Mouse (Mus musculus) heart, embryonic 14.5 days (tissue): ENCODE measurements around the gene Mgat4d. TPM values are rescaled to one million over a fixed set of nuclear protein-coding genes. Genes with fewer than 3 reads are reported as not detected.

Source experiments
- ATAC-seq: fragments of 200-750 bp; cut with Nextera tagmentation; 2 replicates; pipeline ENCODE4 v1.8.0; 2017; ENCODE audit warnings: low read depth, moderate TSS enrichment; ENCODE audit not compliant: insufficient number of reproducible peaks, insufficient read depth, low FRiP score
- H3K27ac ChIP-seq, 2 experiments: fragments of 200-500 bp in 1 of 2; fragments of 300-500 bp in 1 of 2; sonication (generic) in 1 of 2; replicated peaks in 1 of 2; 2 replicates each; pipeline ENCODE4 v1.5.1; 2012 to 2014; ENCODE audit warnings: low read depth in 2 of 2, low read length in 2 of 2, control low read depth in 1 of 2, mild to moderate bottlenecking in 1 of 2, mixed read lengths in 1 of 2; ENCODE audit not compliant: control insufficient read depth in 1 of 2, insufficient read depth in 1 of 2
- H3K27me3 ChIP-seq: fragments of 300-500 bp; sonication (generic); 2 replicates; pipeline ENCODE4 v1.6.1; 2014; ENCODE audit warnings: mild to moderate bottlenecking, low read length, control low read depth; ENCODE audit not compliant: control insufficient read depth, insufficient read depth
- H3K36me3 ChIP-seq: fragments of 300-500 bp; sonication (generic); 2 replicates; pipeline ENCODE4 v1.6.1; 2014; ENCODE audit warnings: mild to moderate bottlenecking, control low read depth, low read length, mixed read lengths; ENCODE audit not compliant: control insufficient read depth, insufficient read depth
- H3K4me1 ChIP-seq, 2 experiments: fragments of 200-500 bp in 1 of 2; fragments of 300-500 bp in 1 of 2; sonication (generic) in 1 of 2; 2 replicates each; pipeline ENCODE4 v1.6.1; 2012 to 2014; ENCODE audit warnings: low read length in 2 of 2, control low read depth in 1 of 2, mixed read lengths in 1 of 2; ENCODE audit not compliant: control insufficient read depth in 2 of 2, insufficient read depth in 2 of 2
- H3K4me2 ChIP-seq: fragments of 300-500 bp; sonication (generic); 2 replicates; pipeline ENCODE4 v1.6.1; 2014; ENCODE audit warnings: mild to moderate bottlenecking, low read length
- H3K4me3 ChIP-seq, 2 experiments: fragments of 200-500 bp in 1 of 2; fragments of 300-500 bp in 1 of 2; sonication (generic) in 1 of 2; 2 replicates each; pipeline ENCODE4 v1.5.1; 2012 to 2014; ENCODE audit warnings: low read length in 2 of 2, mild to moderate bottlenecking in 2 of 2, control low read depth in 1 of 2, low read depth in 1 of 2, moderate library complexity in 1 of 2; ENCODE audit not compliant: control insufficient read depth in 1 of 2, insufficient read depth in 1 of 2
- H3K9ac ChIP-seq: fragments of 300-500 bp; sonication (generic); 2 replicates; pipeline ENCODE4 v1.6.1; 2014; ENCODE audit warnings: mild to moderate bottlenecking, low read length
- H3K9me3 ChIP-seq: fragments of 300-500 bp; sonication (generic); 2 replicates; pipeline ENCODE4 v1.6.1; 2016; ENCODE audit warnings: low read length, control low read depth; ENCODE audit not compliant: control insufficient read depth
- WGBS: fragments of 180-500 bp; shearing (Covaris S2); extraction: QIAGEN DNeasy Blood & Tissue Kit; methylation state at CpG from one replicate; pipeline ENCODE4 v1.1.7; 2014; 5-methylcytosine and 5-hydroxymethylcytosine counted together
- polyA plus RNA-seq: library from polyadenylated mRNA; unstranded; fragments of >200 nt; fragmentation: Nextera tagmentation; extraction: Ambion mirVana; gene quantifications from 2 replicates; pipeline ENCODE4 v1.2.1, GENCODE M21; 2014

The Mgat4d gene
- polyA plus RNA-seq, 1 experiment from 2014 or later: not detected

- no peak for ATAC-seq
- WGBS: 7% methylated on average over 14 of the region's 14 CpGs
- H3K27me3 ChIP-seq: peaks cover 47% of the 10 kb centered on the region
- H3K9ac ChIP-seq: peak overlapping the region; percentile 21; the same call in 1 of the 2 replicates
- H3K27ac ChIP-seq: no peak overlapping the region
- 0 out of 4 replicates have a peak, but pooled peaks cover 0 to 4% of the 10 kb centered on the region in 2 experiments for H3K4me1 ChIP-seq
- H3K4me3 ChIP-seq: peak overlapping the region; percentile 37 to 38
- H3K36me3 ChIP-seq: no peaks in the 10 kb centered on the region
- no peaks in the 10 kb centered on the region for H3K9me3 ChIP-seq
- peak overlapping the region; percentile 67 for H3K4me2 ChIP-seq
Measured at GRCm38 (mm10) chr8:83390006-83390701, 41.9 kb downstream of the Mgat4d start.

- H3K9me3 ChIP-seq: no peaks in the 10 kb centered on the region
- no peak overlapping the region for H3K27ac ChIP-seq
- 0 out of 4 replicates have a peak, but pooled peaks cover 0 to 4% of the 10 kb centered on the region in 2 experiments for H3K4me1 ChIP-seq
- H3K36me3 ChIP-seq: no peaks in the 10 kb centered on the region
- ATAC-seq: no peak
- peaks cover 41% of the 10 kb centered on the region for H3K27me3 ChIP-seq
- H3K9ac ChIP-seq: no peak overlapping the region
- H3K4me3 ChIP-seq: no peak overlapping the region
- no peak overlapping the region for H3K4me2 ChIP-seq
- WGBS: 58% methylated on average over 1 of the region's 1 CpGs
Measured at GRCm38 (mm10) chr8:83392521-83392920, 44.2 kb downstream of the Mgat4d start.

GRCm38 (mm10) chr8:83394325-83394724 is 46.1 kb downstream of the Mgat4d start:
- WGBS: 85% methylated on average over 5 of the region's 5 CpGs

GRCm38 (mm10) chr8:83396680-83397079 is 48.4 kb downstream of the Mgat4d start:
- Histone ChIP-seq H3K4me2 (no peak overlapping the region), H3K4me1 (no peaks in the 10 kb centered on the region), H3K27me3 (peaks cover 2% of the 10 kb centered on the region; the same call in 1 of the 2 replicates), H3K27ac (no peak overlapping the region), H3K9ac (no peak overlapping the region), H3K4me3 (no peak overlapping the region), H3K9me3 (no peaks in the 10 kb centered on the region), H3K36me3 (no peaks in the 10 kb centered on the region)
- WGBS: 77% methylated on average over 6 of the region's 6 CpGs
- no peak for ATAC-seq

More at GRCm38 (mm10) chr8:83394325-83394724, 46.1 kb downstream of the Mgat4d start:
- no peak overlapping the region for H3K4me2 ChIP-seq
- H3K9me3 ChIP-seq: no peaks in the 10 kb centered on the region
- no peak for ATAC-seq
- H3K4me1 ChIP-seq: 0 out of 4 replicates have a peak, but pooled peaks cover 0 to 4% of the 10 kb centered on the region in 2 experiments
- H3K27me3 ChIP-seq: peaks cover 24% of the 10 kb centered on the region
- H3K27ac ChIP-seq: no peak overlapping the region
- no peak overlapping the region for H3K4me3 ChIP-seq
- H3K36me3 ChIP-seq: no peaks in the 10 kb centered on the region
- no peak overlapping the region for H3K9ac ChIP-seq

DNA sequence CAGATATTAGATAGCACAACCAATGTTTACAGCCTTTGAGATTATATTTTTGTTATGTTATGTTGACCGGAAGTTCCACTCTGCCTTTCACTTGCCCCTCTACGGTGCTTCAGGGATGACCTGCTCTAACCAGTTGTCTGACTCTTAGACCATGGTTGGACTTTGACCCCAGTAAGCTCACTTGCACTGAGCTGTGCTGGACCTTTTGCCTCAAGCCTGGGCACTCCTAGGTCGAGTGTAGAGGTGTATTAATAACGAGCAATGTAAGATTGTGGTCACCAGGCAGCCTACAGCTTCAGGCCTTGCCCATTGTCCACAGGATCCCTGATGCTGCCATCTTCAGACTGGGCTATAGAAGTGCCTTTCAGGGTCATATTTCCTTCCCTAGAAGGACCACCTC is 49.5 kb downstream of the Mgat4d start:
- Histone ChIP-seq H3K4me1 (no peaks in the 10 kb centered on the region), H3K4me2 (no peak overlapping the region), H3K9ac (no peak overlapping the region), H3K36me3 (no peaks in the 10 kb centered on the region), H3K4me3 (no peak overlapping the region), H3K27me3 (no peaks in the 10 kb centered on the region), H3K27ac (no peak overlapping the region), H3K9me3 (no peaks in the 10 kb centered on the region)
- ATAC-seq: no peak
- WGBS: 71% methylated on average over 4 of the region's 4 CpGs

DNA sequence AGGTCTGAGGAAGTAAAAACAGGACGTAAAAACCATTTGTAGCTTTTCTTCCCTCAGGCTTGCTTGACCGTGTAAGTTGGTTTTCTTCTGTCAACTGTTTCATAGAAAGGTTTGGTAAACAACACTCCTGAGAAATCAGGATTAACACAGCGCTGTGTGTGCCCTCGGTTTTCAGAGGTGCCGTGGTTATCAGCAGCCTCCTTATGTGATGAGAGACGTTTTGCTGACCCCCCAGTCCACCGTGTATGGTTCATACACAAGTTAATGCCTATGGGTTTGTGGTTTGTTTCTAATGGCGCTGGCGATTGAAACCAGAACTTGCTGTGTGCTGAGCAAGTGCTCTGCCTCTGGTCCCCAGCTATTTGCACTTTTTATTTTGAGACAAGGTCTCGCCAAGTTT is 57.3 kb downstream of the Mgat4d start:
- Histone ChIP-seq H3K36me3 (no peaks in the 10 kb centered on the region), H3K4me2 (no peak overlapping the region), H3K4me1 (no peaks in the 10 kb centered on the region), H3K27ac (no peak overlapping the region), H3K4me3 (no peak overlapping the region), H3K9me3 (no peaks in the 10 kb centered on the region), H3K27me3 (peaks cover 11% of the 10 kb centered on the region; the same call in 1 of the 2 replicates), H3K9ac (no peak overlapping the region)
- no peak for ATAC-seq
- WGBS: 36% methylated on average over 10 of the region's 10 CpGs

GRCm38 (mm10) chr8:83406836-83407235 is 58.6 kb downstream of the Mgat4d start:
- no peak for ATAC-seq
- Histone ChIP-seq H3K27me3 (peaks cover 11% of the 10 kb centered on the region; the same call in 1 of the 2 replicates), H3K4me2 (no peak overlapping the region), H3K4me1 (no peaks in the 10 kb centered on the region), H3K9ac (no peak overlapping the region), H3K9me3 (no peaks in the 10 kb centered on the region), H3K4me3 (no peak overlapping the region), H3K27ac (no peak overlapping the region), H3K36me3 (no peaks in the 10 kb centered on the region)
- 35% methylated on average over 6 of the region's 6 CpGs for WGBS
